Mouse (Mus musculus): Measurements from ENCODE around the gene Fbf1.

DNA sequence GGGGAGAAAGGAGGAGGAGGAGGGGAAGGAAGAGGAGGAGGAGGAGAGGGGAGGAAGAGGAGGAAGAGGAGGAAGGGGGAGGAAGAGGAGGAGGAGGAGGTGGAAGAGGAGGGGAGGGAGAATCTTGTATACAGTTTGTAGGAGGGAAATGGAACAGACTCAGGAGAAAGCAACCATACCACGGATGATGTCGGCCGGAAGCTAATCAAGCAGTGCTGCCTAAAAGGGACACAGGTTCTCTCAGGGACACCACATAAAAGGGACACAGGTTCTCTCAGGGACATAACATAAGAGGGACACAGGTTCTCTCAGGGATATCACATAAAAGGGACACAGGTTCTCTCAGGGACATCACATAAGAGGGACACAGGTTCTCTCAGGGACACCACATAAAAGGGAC, 1.2 kb upstream of the Fbf1 start:
- TF ChIP-seq ZNF384 (IDR thresholded peaks at IDR 0.05; ENCODE audit: low read depth, low read length) = no peak
- no peak for TF ChIP-seq ZC3H11A (IDR thresholded peaks at IDR 0.05; ENCODE audit: borderline replicate concordance, low read depth, low read length)
- no peak for TF ChIP-seq MAFK (IDR thresholded peaks at IDR 0.05; ENCODE audit: insufficient read depth, low read depth, low read length)
- TF ChIP-seq HCFC1 (IDR thresholded peaks at IDR 0.05; ENCODE audit: borderline replicate concordance, insufficient read depth, low read length) = no peak

All from ES-E14 (cell line).